9 mouse cellular contexts compared by ENCODE assay signal in the genomic region with DNA sequence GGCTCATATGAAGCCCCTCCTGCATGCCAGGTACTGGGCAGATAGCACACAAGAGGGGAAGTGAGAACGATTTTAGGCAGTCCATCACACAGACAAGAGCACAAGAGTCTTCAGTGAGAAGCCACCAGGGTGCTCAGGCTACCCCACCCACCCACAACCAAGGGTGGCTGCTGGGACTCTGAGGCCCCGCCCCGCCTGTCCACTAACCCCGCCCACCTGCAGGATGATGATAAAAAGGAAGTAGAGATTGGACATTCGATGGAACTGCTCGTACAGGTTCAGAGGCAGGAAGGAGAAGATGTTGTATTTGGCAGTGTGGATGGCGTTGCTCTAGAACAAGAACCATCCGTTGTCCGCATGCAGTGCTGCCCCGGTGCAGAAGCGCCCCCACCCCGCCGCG. TPM values are rescaled to one million over a fixed set of nuclear protein-coding genes. Genes with fewer than 3 reads are reported as not detected.
DNase-seq lines count a peak whose midpoint lies in the region; ATAC-seq lines count a peak whose summit lies in the region.
"Had no signal": no experiment of that assay in that cellular context is flagged by ENCODE, and none has a peak within 500 bp of the region (broad histone marks: within the 10 kb centered on the region; RNA-seq: fewer than 3 reads in every experiment).

No protein-coding gene starts in this region.

- peaks cover 26% of the 10 kb centered on the region for H3K27me3 ChIP-seq in lung, embryonic 15.5 days
- H3K27me3 ChIP-seq in embryonic facial prominence, embryonic 15.5 days = peaks cover 38% of the 10 kb centered on the region
- peaks cover 30% of the 10 kb centered on the region for H3K27me3 ChIP-seq in liver, embryonic 15.5 days
- peaks cover 9% of the 10 kb centered on the region; the same call in 1 of the 2 replicates for H3K27me3 ChIP-seq in stomach, embryonic 14.5 days (ENCODE audit: control insufficient read depth, insufficient read depth, low read length)

- 0 out of 2 replicates have a peak overlapping the region, but pooled peaks have one; percentile 6 for H3K4me3 ChIP-seq in lung, embryonic 15.5 days
- no peak overlapping the region for H3K4me3 ChIP-seq in embryonic facial prominence, embryonic 15.5 days (replicated peaks)
- H3K4me3 ChIP-seq in liver, embryonic 15.5 days (replicated peaks) = peak overlapping the region; percentile 58
- H3K4me3 ChIP-seq in stomach, embryonic 14.5 days (ENCODE audit: low read depth, low read length) = 0 out of 2 replicates have a peak overlapping the region, but pooled peaks have one; percentile 8

- ATAC-seq in lung, embryonic 15.5 days (ENCODE audit: borderline replicate concordance, extremely low read depth, low FRiP score, low TSS enrichment) = no peak
- ATAC-seq in embryonic facial prominence, embryonic 15.5 days (ENCODE audit: insufficient number of reproducible peaks, low FRiP score, low TSS enrichment, low read depth) = no peak
- peak; percentile 32 for ATAC-seq in liver, embryonic 15.5 days (ENCODE audit: insufficient read depth)
- no peak for ATAC-seq in stomach, embryonic 14.5 days (ENCODE audit: insufficient number of reproducible peaks, insufficient read depth, low FRiP score, low read depth)
- no peak for ATAC-seq in inflammation-experienced regulatory T-cells, adult 6 months

- no peaks in the 10 kb centered on the region for H3K36me3 ChIP-seq in lung, embryonic 15.5 days
- H3K36me3 ChIP-seq in embryonic facial prominence, embryonic 15.5 days = no peaks in the 10 kb centered on the region
- no peaks in the 10 kb centered on the region for H3K36me3 ChIP-seq in liver, embryonic 15.5 days (replicated peaks)
- no peaks in the 10 kb centered on the region for H3K36me3 ChIP-seq in stomach, embryonic 14.5 days (ENCODE audit: control insufficient read depth, insufficient read depth, low read length)

- no peak overlapping the region for H3K9ac ChIP-seq in lung, embryonic 15.5 days
- H3K9ac ChIP-seq in embryonic facial prominence, embryonic 15.5 days = no peak overlapping the region
- H3K9ac ChIP-seq in liver, embryonic 15.5 days = peak overlapping the region; percentile 49
- no peak overlapping the region for H3K9ac ChIP-seq in stomach, embryonic 14.5 days (replicated peaks; ENCODE audit: low read depth, low read length)

- no peak for DNase-seq in lung, postnatal 25 days (ENCODE audit: low spot score)
- no peak for DNase-seq in frontal cortex, adult 2 months (ENCODE audit: extremely low spot score in 1 of 2, low spot score in 1 of 2)
- no peak for DNase-seq in adrenal gland, adult 2 months

- no peak overlapping the region for H3K27ac ChIP-seq in lung, embryonic 15.5 days
- H3K27ac ChIP-seq in embryonic facial prominence, embryonic 15.5 days (replicated peaks) = no peak overlapping the region
- peak overlapping the region; percentile 90 for H3K27ac ChIP-seq in liver, embryonic 15.5 days (replicated peaks)
- H3K27ac ChIP-seq in stomach, embryonic 14.5 days (ENCODE audit: low read length) = no peak overlapping the region

- H3K9me3 ChIP-seq in lung, embryonic 15.5 days = no peaks in the 10 kb centered on the region
- no peaks in the 10 kb centered on the region for H3K9me3 ChIP-seq in embryonic facial prominence, embryonic 15.5 days (replicated peaks)
- H3K9me3 ChIP-seq in liver, embryonic 15.5 days (replicated peaks) = no peaks in the 10 kb centered on the region
- H3K9me3 ChIP-seq in stomach, embryonic 14.5 days (ENCODE audit: control insufficient read depth, low read depth, low read length) = no peaks in the 10 kb centered on the region

- H3K4me1 ChIP-seq in lung, embryonic 15.5 days = peaks cover 25% of the 10 kb centered on the region
- peaks cover 13% of the 10 kb centered on the region for H3K4me1 ChIP-seq in embryonic facial prominence, embryonic 15.5 days
- peaks cover 71% of the 10 kb centered on the region for H3K4me1 ChIP-seq in liver, embryonic 15.5 days (replicated peaks)
- H3K4me1 ChIP-seq in stomach, embryonic 14.5 days (ENCODE audit: control insufficient read depth, insufficient read depth, low read length) = 0 out of 2 replicates have a peak, but pooled peaks cover 5% of the 10 kb centered on the region

- H3K4me2 ChIP-seq in lung, embryonic 15.5 days = peak overlapping the region; percentile 24
- H3K4me2 ChIP-seq in embryonic facial prominence, embryonic 15.5 days (replicated peaks) = peak overlapping the region; percentile 27
- H3K4me2 ChIP-seq in liver, embryonic 15.5 days = peak overlapping the region; percentile 91
- 0 out of 2 replicates have a peak overlapping the region, but pooled peaks have one; percentile 12 for H3K4me2 ChIP-seq in stomach, embryonic 14.5 days (replicated peaks; ENCODE audit: low read depth, low read length)

- 7% methylated on average over 14 of the region's 14 CpGs for WGBS in lung, embryonic 15.5 days
- WGBS in embryonic facial prominence, embryonic 15.5 days = 14% methylated on average over 14 of the region's 14 CpGs
- 4% methylated on average over 14 of the region's 14 CpGs for WGBS in liver, embryonic 15.5 days (ENCODE audit: insufficient replicate concordance)
- WGBS in stomach, embryonic 14.5 days = 12% methylated on average over 14 of the region's 14 CpGs

RNA-seq across cellular contexts. Expression of a gene that starts 3.9 kb away (rescaled TPM):
- polyA plus RNA-seq in lung, embryonic 15.5 days (2015; fragmentation: Nextera tagmentation; extraction: Ambion mirVana) = 0.05 and 0.16 TPM in 2 replicates
- 0.09 and 0.28 TPM in 2 replicates for polyA plus RNA-seq in embryonic facial prominence, embryonic 15.5 days (2015; fragmentation: Nextera tagmentation; extraction: Ambion mirVana)
- polyA plus RNA-seq in liver, embryonic 15.5 days (2015; fragmentation: Nextera tagmentation; extraction: Ambion mirVana) = 0.02 TPM in 1 of 2 replicates, not detected in the other
- 0.11 and 0.25 TPM in 2 replicates for polyA plus RNA-seq in stomach, embryonic 14.5 days (2014; fragmentation: Nextera tagmentation; extraction: Ambion mirVana)
- 0.22 and 0.25 TPM in 2 replicates for polyA plus RNA-seq in frontal cortex, adult 2 months (2012; rRNA removed)
- not detected for polyA plus RNA-seq in inflammation-experienced regulatory T-cells, adult 6 months (2017; shearing (Covaris generic))
- 1 to 10 TPM in 1 of 2 experiments, under 1 TPM in 1; 0.52 to 1.1 TPM for total RNA-seq in adrenal gland, adult 2 months (2021)
- polyA plus RNA-seq in adrenal gland, adult 2 months (2012; rRNA removed) = 0.16 and 0.21 TPM in 2 replicates

RNA-seq across cellular contexts. Expression of a gene that starts 26.3 kb away (rescaled TPM):
- polyA plus RNA-seq in lung, embryonic 15.5 days (2015; fragmentation: Nextera tagmentation; extraction: Ambion mirVana) = 25.0 and 25.8 TPM in 2 replicates
- 25.8 and 27.1 TPM in 2 replicates for polyA plus RNA-seq in embryonic facial prominence, embryonic 15.5 days (2015; fragmentation: Nextera tagmentation; extraction: Ambion mirVana)
- polyA plus RNA-seq in liver, embryonic 15.5 days (2015; fragmentation: Nextera tagmentation; extraction: Ambion mirVana) = 12.8 and 15.6 TPM in 2 replicates
- 22.9 and 24.3 TPM in 2 replicates for polyA plus RNA-seq in stomach, embryonic 14.5 days (2014; fragmentation: Nextera tagmentation; extraction: Ambion mirVana)
- polyA plus RNA-seq in frontal cortex, adult 2 months (2012; rRNA removed) = 45.5 and 49.0 TPM in 2 replicates
- 10 to 100 TPM; 11.3 to 18.6 (median 14.9) TPM for polyA plus RNA-seq in inflammation-experienced regulatory T-cells, adult 6 months (2017; shearing (Covaris generic))
- 10 to 100 TPM; 37.1 to 41.8 TPM for total RNA-seq in adrenal gland, adult 2 months (2021)
- 88.8 and 105 TPM in 2 replicates for polyA plus RNA-seq in adrenal gland, adult 2 months (2012; rRNA removed)

RNA-seq across cellular contexts. Expression of a gene that starts 40.4 kb away (rescaled TPM):
- polyA plus RNA-seq in lung, embryonic 15.5 days (2015; fragmentation: Nextera tagmentation; extraction: Ambion mirVana) = not detected in 2 replicates
- not detected in 2 replicates for polyA plus RNA-seq in embryonic facial prominence, embryonic 15.5 days (2015; fragmentation: Nextera tagmentation; extraction: Ambion mirVana)
- polyA plus RNA-seq in liver, embryonic 15.5 days (2015; fragmentation: Nextera tagmentation; extraction: Ambion mirVana) = not detected in 2 replicates
- 0.25 and 0.53 TPM in 2 replicates for polyA plus RNA-seq in stomach, embryonic 14.5 days (2014; fragmentation: Nextera tagmentation; extraction: Ambion mirVana)
- polyA plus RNA-seq in frontal cortex, adult 2 months (2012; rRNA removed) = 0.02 and 0.04 TPM in 2 replicates
- not detected for polyA plus RNA-seq in inflammation-experienced regulatory T-cells, adult 6 months (2017; shearing (Covaris generic))
- total RNA-seq in adrenal gland, adult 2 months (2021) = not detected
- not detected in 2 replicates for polyA plus RNA-seq in adrenal gland, adult 2 months (2012; rRNA removed)
- total RNA-seq: left cerebral cortex, postnatal 36 days had no signal

RNA-seq across cellular contexts. Expression of a gene that starts 42.0 kb away (rescaled TPM):
- polyA plus RNA-seq in lung, embryonic 15.5 days (2015; fragmentation: Nextera tagmentation; extraction: Ambion mirVana) = 10.1 and 10.2 TPM in 2 replicates
- polyA plus RNA-seq in embryonic facial prominence, embryonic 15.5 days (2015; fragmentation: Nextera tagmentation; extraction: Ambion mirVana) = 9.4 and 11.3 TPM in 2 replicates
- 11.7 and 12.1 TPM in 2 replicates for polyA plus RNA-seq in liver, embryonic 15.5 days (2015; fragmentation: Nextera tagmentation; extraction: Ambion mirVana)
- 8.1 and 8.4 TPM in 2 replicates for polyA plus RNA-seq in stomach, embryonic 14.5 days (2014; fragmentation: Nextera tagmentation; extraction: Ambion mirVana)
- polyA plus RNA-seq in frontal cortex, adult 2 months (2012; rRNA removed) = 37.9 and 41.5 TPM in 2 replicates
- 1 to 10 TPM; 6.3 to 7.1 (median 6.8) TPM for polyA plus RNA-seq in inflammation-experienced regulatory T-cells, adult 6 months (2017; shearing (Covaris generic))
- 10 to 100 TPM in 1 of 2 experiments, 1 to 10 TPM in 1; 9.6 to 10.6 TPM for total RNA-seq in adrenal gland, adult 2 months (2021)
- 39.5 and 48.0 TPM in 2 replicates for polyA plus RNA-seq in adrenal gland, adult 2 months (2012; rRNA removed)

RNA-seq across cellular contexts. Expression of a gene that starts 55.1 kb away (rescaled TPM):
- polyA plus RNA-seq in lung, embryonic 15.5 days (2015; fragmentation: Nextera tagmentation; extraction: Ambion mirVana) = 122 and 133 TPM in 2 replicates
- polyA plus RNA-seq in embryonic facial prominence, embryonic 15.5 days (2015; fragmentation: Nextera tagmentation; extraction: Ambion mirVana) = 112 and 115 TPM in 2 replicates
- polyA plus RNA-seq in liver, embryonic 15.5 days (2015; fragmentation: Nextera tagmentation; extraction: Ambion mirVana) = 50.8 and 62.8 TPM in 2 replicates
- polyA plus RNA-seq in stomach, embryonic 14.5 days (2014; fragmentation: Nextera tagmentation; extraction: Ambion mirVana) = 89.7 and 104 TPM in 2 replicates
- polyA plus RNA-seq in frontal cortex, adult 2 months (2012; rRNA removed) = 253 and 271 TPM in 2 replicates
- 10 to 100 TPM in 2 of 3 experiments, 1 to 10 TPM in 1; 8.6 to 12.0 (median 11.4) TPM for polyA plus RNA-seq in inflammation-experienced regulatory T-cells, adult 6 months (2017; shearing (Covaris generic))
- total RNA-seq in adrenal gland, adult 2 months (2021) = 100 to 1,000 TPM in 1 of 2 experiments, 10 to 100 TPM in 1; 86.5 to 104 TPM
- 613 and 625 TPM in 2 replicates for polyA plus RNA-seq in adrenal gland, adult 2 months (2012; rRNA removed)

Comparison
In these comparisons a context has a peak if more than half of its experiments do, and no peak if none do; other contexts are left out.
1. H3K4me2 ChIP-seq: peak in every context shown above with its lines; median percentile 91 in liver, embryonic 15.5 days; 27 in embryonic facial prominence, embryonic 15.5 days; 24 in lung, embryonic 15.5 days; 12 in stomach, embryonic 14.5 days.